Mouse (Mus musculus) neural tube, embryonic 12.5 days (tissue): Measurements from ENCODE around the gene 2200002J24Rik. TPM values are rescaled to one million over a fixed set of nuclear protein-coding genes. Genes with fewer than 3 reads are reported as not detected.

Experiments used
- ATAC-seq: fragments of 200-750 bp; cut with Nextera tagmentation; 2 replicates; pipeline ENCODE4 v1.8.0; 2017; ENCODE audit warnings: low read depth, mild to moderate bottlenecking, moderate TSS enrichment, moderate library complexity; ENCODE audit not compliant: low FRiP score
- H3K27ac ChIP-seq: fragments of 300-500 bp; sonication (generic); 2 replicates; pipeline ENCODE4 v1.5.1; 2016
- H3K27me3 ChIP-seq: fragments of 300-500 bp; sonication (generic); replicated peaks from 2 replicates; pipeline ENCODE4 v1.6.1; 2016; ENCODE audit warnings: mild to moderate bottlenecking
- H3K36me3 ChIP-seq: fragments of 300-500 bp; sonication (generic); 2 replicates; pipeline ENCODE4 v1.6.1; 2016; ENCODE audit warnings: mild to moderate bottlenecking
- H3K4me1 ChIP-seq: fragments of 300-500 bp; sonication (generic); 2 replicates; pipeline ENCODE4 v1.6.1; 2016
- H3K4me2 ChIP-seq: fragments of 300-500 bp; sonication (generic); replicated peaks from 2 replicates; pipeline ENCODE4 v1.6.1; 2016; ENCODE audit warnings: mild to moderate bottlenecking
- H3K4me3 ChIP-seq: fragments of 300-500 bp; sonication (generic); 2 replicates; pipeline ENCODE4 v1.5.1; 2016
- H3K9ac ChIP-seq: fragments of 300-500 bp; sonication (generic); 2 replicates; pipeline ENCODE4 v1.6.1; 2016; ENCODE audit warnings: mild to moderate bottlenecking
- H3K9me3 ChIP-seq: fragments of 300-500 bp; sonication (generic); 2 replicates; pipeline ENCODE4 v1.6.1; 2016; ENCODE audit warnings: mild to moderate bottlenecking
- WGBS: fragments of 180-500 bp; shearing (Covaris S2); methylation state at CpG from one replicate; pipeline ENCODE4 v1.1.7; 2016; 5-methylcytosine and 5-hydroxymethylcytosine counted together
- polyA plus RNA-seq: library from polyadenylated mRNA; unstranded; fragments of >200 nt; fragmentation: Nextera tagmentation; extraction: Ambion mirVana; gene quantifications from 2 replicates; pipeline ENCODE4 v1.2.1, GENCODE M21; 2016

The 2200002J24Rik gene
- not detected in 2 replicates for polyA plus RNA-seq

GRCm38 (mm10) chr7:30698589-30698988, at the start of gene 2200002J24Rik:
TSS of gene 2200002J24Rik (plus strand) at chr7:30698926.
- no peaks in the 10 kb centered on the region for H3K4me1 ChIP-seq
- H3K27me3 ChIP-seq, result no peaks in the 10 kb centered on the region
- H3K9ac ChIP-seq, result no peak within 1 kb of the TSS
- WGBS, result 39% methylated on average over 9 of the region's 9 CpGs
- H3K4me3 ChIP-seq, result no peak within 1 kb of the TSS
- H3K27ac ChIP-seq, result no peak within 1 kb of the TSS
- no peaks in the 10 kb centered on the region for H3K9me3 ChIP-seq
- H3K36me3 ChIP-seq, result no peaks in the 10 kb centered on the region
- H3K4me2 ChIP-seq, result no peak within 1 kb of the TSS
- no peak for ATAC-seq

- peak within 1 kb of the TSS; percentile 88 for H3K4me3 ChIP-seq
- no peaks in the 10 kb centered on the region for H3K27me3 ChIP-seq
- H3K36me3 ChIP-seq, result peaks cover 57% of the 10 kb centered on the region
- peaks cover 13% of the 10 kb centered on the region for H3K4me1 ChIP-seq
- peak within 1 kb of the TSS; percentile 16; the same call in 1 of the 2 replicates for H3K27ac ChIP-seq
- 2% methylated on average over 59 of the region's 59 CpGs for WGBS
- peak within 1 kb of the TSS; percentile 91 for H3K9ac ChIP-seq
- peak; percentile 99 for ATAC-seq
- no peaks in the 10 kb centered on the region for H3K9me3 ChIP-seq
- H3K4me2 ChIP-seq, result peak within 1 kb of the TSS; percentile 98
These were observed 48.9 kb upstream of the 2200002J24Rik start, which contains the start of gene Rbm42 for GRCm38 (mm10) chr7:30649591-30650540. TSS of gene Rbm42 (minus strand) at chr7:30650317.

GRCm38 (mm10) chr7:30664529-30665200, 34.1 kb upstream of the 2200002J24Rik start, which contains the start of gene Haus5:
TSS of gene Haus5 (minus strand) at chr7:30664994.
- WGBS, result 1% methylated on average over 34 of the region's 34 CpGs
- 0 out of 2 replicates have a peak, but pooled peaks cover 2% of the 10 kb centered on the region for H3K27me3 ChIP-seq
- no peak within 1 kb of the TSS for H3K27ac ChIP-seq
- H3K36me3 ChIP-seq, result peaks cover 23% of the 10 kb centered on the region
- H3K4me2 ChIP-seq, result peak within 1 kb of the TSS; percentile 90
- ATAC-seq, result peak; percentile 95
- peaks cover 10% of the 10 kb centered on the region; the same call in 1 of the 2 replicates for H3K4me1 ChIP-seq
- H3K9me3 ChIP-seq, result no peaks in the 10 kb centered on the region
- peak within 1 kb of the TSS; percentile 62 for H3K9ac ChIP-seq
- peak within 1 kb of the TSS; percentile 59 for H3K4me3 ChIP-seq

GRCm38 (mm10) chr7:30665321-30665720, 33.4 kb upstream of the 2200002J24Rik start:
- H3K27me3 ChIP-seq, result 0 out of 2 replicates have a peak, but pooled peaks cover 2% of the 10 kb centered on the region
- peak overlapping the region; percentile 59 for H3K4me3 ChIP-seq
- peaks cover 10% of the 10 kb centered on the region; the same call in 1 of the 2 replicates for H3K4me1 ChIP-seq
- peaks cover 18% of the 10 kb centered on the region for H3K36me3 ChIP-seq
- WGBS, result 8% methylated on average over 11 of the region's 11 CpGs
- H3K9ac ChIP-seq, result peak overlapping the region; percentile 62
- H3K9me3 ChIP-seq, result no peaks in the 10 kb centered on the region
- H3K27ac ChIP-seq, result no peak overlapping the region
- peak overlapping the region; percentile 90 for H3K4me2 ChIP-seq
- ATAC-seq, result peak; percentile 62

GRCm38 (mm10) chr7:30669229-30669628, 29.5 kb upstream of the 2200002J24Rik start:
- Histone ChIP-seq H3K4me1 (peaks cover 9% of the 10 kb centered on the region; the same call in 1 of the 2 replicates), H3K4me3 (no peak overlapping the region), H3K4me2 (no peak overlapping the region), H3K27me3 (0 out of 2 replicates have a peak, but pooled peaks cover 2% of the 10 kb centered on the region), H3K9me3 (no peaks in the 10 kb centered on the region), H3K27ac (no peak overlapping the region), H3K36me3 (no peaks in the 10 kb centered on the region), H3K9ac (no peak overlapping the region)
- no peak for ATAC-seq
- WGBS, result 39% methylated on average over 3 of the region's 3 CpGs

- no peaks in the 10 kb centered on the region for H3K9me3 ChIP-seq
- H3K36me3 ChIP-seq, result no peaks in the 10 kb centered on the region
- H3K27ac ChIP-seq, result no peak within 1 kb of the TSS
- 74% methylated on average over 9 of the region's 9 CpGs for WGBS
- 0 out of 2 replicates have a peak, but pooled peaks cover 2% of the 10 kb centered on the region for H3K27me3 ChIP-seq
- no peaks in the 10 kb centered on the region for H3K4me1 ChIP-seq
- no peak within 1 kb of the TSS for H3K9ac ChIP-seq
- H3K4me2 ChIP-seq, result no peak within 1 kb of the TSS
- no peak for ATAC-seq
- no peak within 1 kb of the TSS for H3K4me3 ChIP-seq
These were observed 27.2 kb upstream of the 2200002J24Rik start, which contains the start of gene Pmis2 for GRCm38 (mm10) chr7:30671480-30671879. TSS of gene Pmis2 (minus strand) at chr7:30671605.

- no peaks in the 10 kb centered on the region for H3K36me3 ChIP-seq
- H3K9ac ChIP-seq, result no peak overlapping the region
- no peak overlapping the region for H3K4me3 ChIP-seq
- 73% methylated on average over 5 of the region's 5 CpGs for WGBS
- no peaks in the 10 kb centered on the region for H3K9me3 ChIP-seq
- no peaks in the 10 kb centered on the region for H3K4me1 ChIP-seq
- no peaks in the 10 kb centered on the region for H3K27me3 ChIP-seq
- no peak overlapping the region for H3K27ac ChIP-seq
- ATAC-seq, result no peak
- no peak overlapping the region for H3K4me2 ChIP-seq
These were observed 20.3 kb upstream of the 2200002J24Rik start for GRCm38 (mm10) chr7:30678263-30678975.

- no peak for ATAC-seq
- Histone ChIP-seq H3K4me3 (no peak overlapping the region), H3K4me1 (no peaks in the 10 kb centered on the region), H3K27ac (no peak overlapping the region), H3K4me2 (no peak overlapping the region), H3K27me3 (no peaks in the 10 kb centered on the region), H3K9ac (no peak overlapping the region), H3K36me3 (no peaks in the 10 kb centered on the region), H3K9me3 (no peaks in the 10 kb centered on the region)
- WGBS, result 70% methylated on average over 5 of the region's 5 CpGs
These were observed 16.8 kb upstream of the 2200002J24Rik start for GRCm38 (mm10) chr7:30681897-30682296.

- no peak overlapping the region for H3K27ac ChIP-seq
- WGBS, result 78% methylated on average over 2 of the region's 2 CpGs
- H3K4me2 ChIP-seq, result no peak overlapping the region
- no peak overlapping the region for H3K4me3 ChIP-seq
- no peaks in the 10 kb centered on the region for H3K4me1 ChIP-seq
- peaks cover 14% of the 10 kb centered on the region for H3K27me3 ChIP-seq
- no peak overlapping the region for H3K9ac ChIP-seq
- no peak for ATAC-seq
- H3K36me3 ChIP-seq, result no peaks in the 10 kb centered on the region
- H3K9me3 ChIP-seq, result no peaks in the 10 kb centered on the region
These were observed 15.3 kb upstream of the 2200002J24Rik start for GRCm38 (mm10) chr7:30683425-30683824.

GRCm38 (mm10) chr7:30688325-30688724, 10.4 kb upstream of the 2200002J24Rik start:
- WGBS, result 78% methylated on average over 6 of the region's 6 CpGs

GRCm38 (mm10) chr7:30698101-30698500, 625 bp upstream of the 2200002J24Rik start:
- no peak overlapping the region for H3K9ac ChIP-seq
- H3K27me3 ChIP-seq, result no peaks in the 10 kb centered on the region
- no peak overlapping the region for H3K27ac ChIP-seq
- H3K4me2 ChIP-seq, result no peak overlapping the region
- no peak overlapping the region for H3K4me3 ChIP-seq
- no peak for ATAC-seq
- H3K4me1 ChIP-seq, result no peaks in the 10 kb centered on the region
- 73% methylated on average over 5 of the region's 5 CpGs for WGBS
- no peaks in the 10 kb centered on the region for H3K36me3 ChIP-seq
- no peaks in the 10 kb centered on the region for H3K9me3 ChIP-seq

More at GRCm38 (mm10) chr7:30688325-30688724, 10.4 kb upstream of the 2200002J24Rik start:
- H3K4me3 ChIP-seq, result no peak overlapping the region
- H3K4me2 ChIP-seq, result no peak overlapping the region
- H3K27ac ChIP-seq, result no peak overlapping the region
- no peaks in the 10 kb centered on the region for H3K36me3 ChIP-seq
- H3K27me3 ChIP-seq, result peaks cover 15% of the 10 kb centered on the region
- no peaks in the 10 kb centered on the region for H3K9me3 ChIP-seq
- no peaks in the 10 kb centered on the region for H3K4me1 ChIP-seq
- H3K9ac ChIP-seq, result no peak overlapping the region
- ATAC-seq, result no peak
